Mouse (Mus musculus) spleen, adult 18-20 months (tissue): ENCODE results near the gene Olfml2a.

Experiments used
- DNase-seq, 2 experiments: peaks; one replicate each; pipeline ENCODE4 v3.0.0; 2022; ENCODE audit warnings: mixed read lengths in 2 of 2

Olfml2a gene

GRCm38 (mm10) chr2:38938007-38938406 lies 6.2 kb downstream of the Olfml2a start:
- no peak for DNase-seq

- DNase-seq: no peak
These were observed 7.3 kb downstream of the Olfml2a start for GRCm38 (mm10) chr2:38939047-38939446.

GRCm38 (mm10) chr2:38941426-38941825 lies 9.6 kb downstream of the Olfml2a start:
- no peak for DNase-seq

GRCm38 (mm10) chr2:38941898-38942297 lies 10.1 kb downstream of the Olfml2a start:
- DNase-seq: no peak

- DNase-seq: no peak
These were observed 11.4 kb downstream of the Olfml2a start for GRCm38 (mm10) chr2:38943161-38943560.

- DNase-seq: no peak
These were observed 12.2 kb downstream of the Olfml2a start for GRCm38 (mm10) chr2:38943977-38944376.

- DNase-seq: no peak
These were observed 12.8 kb downstream of the Olfml2a start for GRCm38 (mm10) chr2:38944460-38945161.

- DNase-seq: no peak
These were observed 15.8 kb downstream of the Olfml2a start for GRCm38 (mm10) chr2:38947566-38947965.

- DNase-seq: peak; percentile 24
These were observed 18.5 kb downstream of the Olfml2a start for GRCm38 (mm10) chr2:38950281-38950719.

- DNase-seq: no peak
These were observed 21.5 kb downstream of the Olfml2a start for GRCm38 (mm10) chr2:38953152-38953883.

- no peak for DNase-seq
These were observed 24.3 kb downstream of the Olfml2a start for GRCm38 (mm10) chr2:38956062-38956461.

GRCm38 (mm10) chr2:38957671-38958223 lies 26.0 kb downstream of the Olfml2a start:
- DNase-seq: no peak

- no peak for DNase-seq
These were observed 32.4 kb downstream of the Olfml2a start for GRCm38 (mm10) chr2:38964198-38964597.

GRCm38 (mm10) chr2:38969650-38970049 lies 37.9 kb downstream of the Olfml2a start:
- DNase-seq: no peak

- no peak for DNase-seq
These were observed 38.3 kb downstream of the Olfml2a start for GRCm38 (mm10) chr2:38970057-38970456.

GRCm38 (mm10) chr2:38973223-38973622 lies 41.4 kb downstream of the Olfml2a start:
- no peak for DNase-seq

- no peak for DNase-seq
These were observed 41.9 kb downstream of the Olfml2a start for GRCm38 (mm10) chr2:38973701-38974100.

- DNase-seq: no peak
These were observed 42.4 kb downstream of the Olfml2a start for GRCm38 (mm10) chr2:38974171-38974570.

- no peak for DNase-seq
These were observed 43.4 kb downstream of the Olfml2a start for GRCm38 (mm10) chr2:38975181-38975580.

GRCm38 (mm10) chr2:38975941-38976805 lies 44.4 kb downstream of the Olfml2a start:
- no peak for DNase-seq

GRCm38 (mm10) chr2:38977837-38978236 lies 46.1 kb downstream of the Olfml2a start:
- no peak for DNase-seq

- no peak for DNase-seq
These were observed 51.7 kb downstream of the Olfml2a start for GRCm38 (mm10) chr2:38983456-38983855.

- DNase-seq: no peak
These were observed 54.8 kb downstream of the Olfml2a start for GRCm38 (mm10) chr2:38986580-38986979.
